Mouse (Mus musculus) spleen, adult 18-20 months (tissue): Measurements from ENCODE around the gene Mov10l1.

Experiments
- DNase-seq, 2 experiments: peaks; one replicate each; pipeline ENCODE4 v3.0.0; 2022; ENCODE audit warnings: mixed read lengths in 2 of 2

The Mov10l1 gene

GRCm38 (mm10) chr15:89075478-89076147 is 92.9 kb downstream of the Mov10l1 start:
- peak; percentile 78 to 84 for DNase-seq

- DNase-seq, result peak in 1 of 2 experiments; percentile 53
Measured at GRCm38 (mm10) chr15:89076156-89076731, 93.5 kb downstream of the Mov10l1 start.

GRCm38 (mm10) chr15:89078208-89078836 is 95.6 kb downstream of the Mov10l1 start:
- peak; percentile 61 to 70 for DNase-seq

- DNase-seq, result no peak
Measured at GRCm38 (mm10) chr15:89083906-89084305, 101.2 kb downstream of the Mov10l1 start.

GRCm38 (mm10) chr15:89084826-89085225 is 102.1 kb downstream of the Mov10l1 start:
- no peak for DNase-seq

GRCm38 (mm10) chr15:89088607-89089247 is 106.0 kb downstream of the Mov10l1 start, which contains the start of gene Selenoo:
Gene Selenoo, plus strand, starts transcription at chr15:89089084.
- peak; percentile 76 to 80 for DNase-seq

- DNase-seq, result peak in 1 of 2 experiments; percentile 28
Measured at GRCm38 (mm10) chr15:89089248-89090051, 106.7 kb downstream of the Mov10l1 start.

GRCm38 (mm10) chr15:89090662-89091061 is 108.0 kb downstream of the Mov10l1 start:
- DNase-seq, result no peak

GRCm38 (mm10) chr15:89092181-89092580 is 109.5 kb downstream of the Mov10l1 start:
- DNase-seq, result no peak

GRCm38 (mm10) chr15:89097450-89097849 is 114.7 kb downstream of the Mov10l1 start:
- no peak for DNase-seq

- no peak for DNase-seq
Measured at GRCm38 (mm10) chr15:89098616-89099015, 115.9 kb downstream of the Mov10l1 start.

GRCm38 (mm10) chr15:89100823-89101222 is 118.1 kb downstream of the Mov10l1 start:
- no peak for DNase-seq

- DNase-seq, result no peak
Measured at GRCm38 (mm10) chr15:89102646-89103045, 119.9 kb downstream of the Mov10l1 start.

- no peak for DNase-seq
Measured at GRCm38 (mm10) chr15:89103921-89104320, 121.2 kb downstream of the Mov10l1 start.

GRCm38 (mm10) chr15:89104425-89104824 is 121.7 kb downstream of the Mov10l1 start:
- DNase-seq, result no peak
